Mouse (Mus musculus) gastrocnemius, adult 2 months (tissue): ENCODE results near the gene R3hdm4. TPM values are rescaled to one million over a fixed set of nuclear protein-coding genes. Genes with fewer than 3 reads are reported as not detected.
A peak's percentile ranks its signal among the peaks of the same experiment; 100 is the strongest.

Experiments used
- DNase-seq: peaks from one replicate; pipeline ENCODE4 v3.0.0; 2022
- H3K27ac ChIP-seq: fragments of 200-600 bp; 2 replicates; pipeline ENCODE4 v1.8.1; 2022; ENCODE audit warnings: mild to moderate bottlenecking
- H3K4me3 ChIP-seq: fragments of 200-600 bp; 2 replicates; pipeline ENCODE4 v1.8.1; 2022; ENCODE audit warnings: mild to moderate bottlenecking, moderate library complexity
- CTCF ChIP-seq: fragments of 200-600 bp; IDR thresholded peaks from 2 replicates; pipeline ENCODE4 v1.8.1; 2022; ENCODE audit warnings: antibody characterized with exemption, mild to moderate bottlenecking, moderate library complexity
- intact Hi-C: fragments of 180-260 bp; cut with DNase I; formaldehyde crosslinking; loops from one replicate; pipeline ENCODE4 v1.15.1; 2025
- total RNA-seq, 2 experiments: library from RNA; stranded (reverse); gene quantifications; 2 replicates each; pipeline ENCODE4 v1.2.3; 2021

The R3hdm4 gene
- total RNA-seq, 2 experiments from 2014 or later, result 107 to 121 TPM

- TF ChIP-seq CTCF, result no peak
- peak; percentile 34 for DNase-seq
- H3K4me3 ChIP-seq, result peak overlapping the region; percentile 91
- peak overlapping the region; percentile 94 for H3K27ac ChIP-seq
- intact Hi-C loops, result no loop called here
Measured at GRCm38 (mm10) chr10:79928030-79928694, 7.2 kb upstream of the R3hdm4 start.

- Histone ChIP-seq H3K4me3 (peak overlapping the region; percentile 91), H3K27ac (peak overlapping the region; percentile 94)
- peak; percentile 65 for DNase-seq
- TF ChIP-seq CTCF, result peak; percentile 29
- intact Hi-C loops, result no loop called here
Measured at GRCm38 (mm10) chr10:79927324-79928029, 6.5 kb upstream of the R3hdm4 start.

- TF ChIP-seq CTCF, result no peak
- intact Hi-C loops, result no loop called here
- DNase-seq, result peak; percentile 91
- Histone ChIP-seq H3K27ac (peak within 1 kb of the TSS; percentile 94), H3K4me3 (peak within 1 kb of the TSS; percentile 91)
Measured at GRCm38 (mm10) chr10:79926491-79927323, 5.7 kb upstream of the R3hdm4 start, which contains the start of gene Arid3a. Gene Arid3a, plus strand, starts transcription at chr10:79927043.

- DNase-seq, result no peak
- Histone ChIP-seq H3K4me3 (peak overlapping the region; percentile 91), H3K27ac (peak overlapping the region; percentile 94)
- intact Hi-C loops, result loop anchor here (1.0 to 2.0 kb wide), 4 partner anchors 32 to 92 kb away; no protein-coding TSS in a partner anchor
- no peak for TF ChIP-seq CTCF
Measured at GRCm38 (mm10) chr10:79925785-79926490, 4.9 kb upstream of the R3hdm4 start.

GRCm38 (mm10) chr10:79924998-79925784 is 4.2 kb upstream of the R3hdm4 start:
- Histone ChIP-seq H3K4me3 (no peak overlapping the region; the same call in 1 of the 2 replicates), H3K27ac (peak overlapping the region; percentile 94; the same call in 1 of the 2 replicates)
- no peak; the same call in 1 of the 2 replicates for TF ChIP-seq CTCF

GRCm38 (mm10) chr10:79921572-79921971 is 564 bp upstream of the R3hdm4 start:
- DNase-seq, result no peak
- H3K27ac ChIP-seq, result no peak overlapping the region
- intact Hi-C loops, result no loop called here
- no peak for TF ChIP-seq CTCF
- peak overlapping the region; percentile 50 for H3K4me3 ChIP-seq

More at GRCm38 (mm10) chr10:79924998-79925784, 4.2 kb upstream of the R3hdm4 start:
- peak; percentile 90 for DNase-seq
- intact Hi-C loops, result loop anchor here (1.0 to 2.0 kb wide), 4 partner anchors 32 to 91 kb away; no protein-coding TSS in a partner anchor

GRCm38 (mm10) chr10:79920056-79920890 is 735 bp downstream of the R3hdm4 start:
- Histone ChIP-seq H3K27ac (no peak overlapping the region), H3K4me3 (no peak overlapping the region)
- intact Hi-C loops, result no loop called here
- DNase-seq, result no peak
- no peak for TF ChIP-seq CTCF

GRCm38 (mm10) chr10:79919251-79919849 is 1.7 kb downstream of the R3hdm4 start:
- no peak for DNase-seq
- intact Hi-C loops, result no loop called here
- no peak for TF ChIP-seq CTCF
- H3K27ac ChIP-seq, result no peak overlapping the region
- H3K4me3 ChIP-seq, result no peak overlapping the region

GRCm38 (mm10) chr10:79918231-79919078 is 2.6 kb downstream of the R3hdm4 start:
- peak overlapping the region; percentile 51 for H3K4me3 ChIP-seq
- TF ChIP-seq CTCF, result no peak
- no peak for DNase-seq
- peak overlapping the region; percentile 35 for H3K27ac ChIP-seq
- intact Hi-C loops, result no loop called here
